Mouse (Mus musculus) MEL (cell line): ENCODE measurements at regions not wholly inside any gene's neighbourhood (a gene's known extent, or its start where the extent isn't known, plus 50 kb on each side); places are given as distances from the start of the nearest gene placed in this dataset.

Experiments
- GATA1 ChIP-seq: IDR thresholded peaks from 2 replicates; pipeline ENCODE4 v1.6.1; 2011; ENCODE audit warnings: low read depth, low read length, improper control_type of control experiment
- MAX ChIP-seq: IDR thresholded peaks from 2 replicates; pipeline ENCODE4 v1.6.1; 2011; ENCODE audit warnings: low read length, improper control_type of control experiment
- POLR2A ChIP-seq, 2 experiments: IDR thresholded peaks; 2 replicates each; pipeline ENCODE4 v1.6.1; 2011 to 2012; ENCODE audit warnings: low read length in 2 of 2, mild to moderate bottlenecking in 2 of 2, control low read depth in 1 of 2, improper control_type of control experiment in 1 of 2, low read depth in 1 of 2, moderate library complexity in 1 of 2; ENCODE audit not compliant: control insufficient read depth in 1 of 2, insufficient read depth in 1 of 2, poor library complexity in 1 of 2

- TF ChIP-seq GATA1: no peak
- TF ChIP-seq POLR2A (IDR thresholded peaks at IDR 0.05; ENCODE audit: control insufficient read depth in 1 of 2, insufficient read depth in 1 of 2, low read depth in 1 of 2, low read length in 2 of 2, poor library complexity in 1 of 2): no peak
- TF ChIP-seq MAX: no peak
These were observed 362.0 kb upstream of the Klf4 start for GRCm38 (mm10) chr4:55894116-55894885.
